Mouse (Mus musculus): Measurements from ENCODE around the gene Mon1a. TPM values are rescaled to one million over a fixed set of nuclear protein-coding genes. Genes with fewer than 3 reads are reported as not detected.

Gene Mon1a
- total RNA-seq, 2 experiments from 2014 or later: 9.6 to 11.3 TPM

GRCm38 (mm10) chr9:107917895-107918608 is 30.1 kb downstream of the Mon1a start:
- intact Hi-C loops (cut with DNase I): no loop called here
- no peak overlapping the region for H3K27ac ChIP-seq
- H3K4me3 ChIP-seq: no peak overlapping the region
- DNase-seq: no peak
- TF ChIP-seq CTCF (IDR thresholded peaks at IDR 0.05): no peak

DNA sequence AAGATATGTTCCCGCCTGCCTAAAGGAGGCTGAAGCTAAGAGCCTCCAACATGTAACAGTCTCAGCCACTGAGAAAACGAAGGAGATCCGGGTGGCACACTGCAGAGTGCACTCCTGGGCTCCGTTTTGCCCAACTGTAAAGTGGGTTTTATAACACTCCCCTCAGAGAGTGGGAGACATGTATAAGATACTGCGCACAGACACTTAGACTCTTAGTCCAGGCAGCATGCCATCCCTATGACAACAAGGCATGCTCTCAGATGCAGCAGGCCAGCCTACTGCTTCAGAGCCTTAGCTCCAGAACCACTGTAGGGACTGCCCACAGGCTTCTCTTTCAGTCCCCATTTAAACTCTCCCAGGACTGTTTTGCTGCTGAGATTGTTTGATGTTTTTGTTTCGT is 30.9 kb downstream of the Mon1a start:
- no peak overlapping the region for H3K27ac ChIP-seq
- TF ChIP-seq CTCF (IDR thresholded peaks at IDR 0.05): no peak
- intact Hi-C loops (cut with DNase I): no loop called here
- DNase-seq: no peak
- no peak overlapping the region for H3K4me3 ChIP-seq

DNA sequence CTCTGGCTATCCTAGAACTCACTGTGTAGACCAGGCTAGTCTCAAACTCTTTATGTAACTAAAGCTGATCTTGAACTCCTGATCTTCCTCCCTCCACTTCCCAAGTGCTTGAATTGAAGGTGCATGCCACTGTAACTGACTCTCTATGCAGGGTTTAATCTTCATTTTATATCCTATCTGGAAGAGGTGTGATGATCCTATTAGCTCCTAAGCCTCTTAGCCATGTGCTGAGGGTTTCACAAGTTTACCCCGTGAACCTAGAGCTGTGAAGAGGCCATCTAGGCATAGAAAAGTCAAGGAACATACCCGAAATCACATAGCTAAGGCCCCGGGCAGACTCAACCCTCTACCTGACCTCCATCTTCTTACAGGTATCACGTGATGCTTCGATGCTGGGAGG is 31.5 kb downstream of the Mon1a start:
- no peak for TF ChIP-seq CTCF (IDR thresholded peaks at IDR 0.05)
- no peak overlapping the region for H3K4me3 ChIP-seq
- no peak for DNase-seq
- H3K27ac ChIP-seq: no peak overlapping the region
- intact Hi-C loops (cut with DNase I): no loop called here

DNA sequence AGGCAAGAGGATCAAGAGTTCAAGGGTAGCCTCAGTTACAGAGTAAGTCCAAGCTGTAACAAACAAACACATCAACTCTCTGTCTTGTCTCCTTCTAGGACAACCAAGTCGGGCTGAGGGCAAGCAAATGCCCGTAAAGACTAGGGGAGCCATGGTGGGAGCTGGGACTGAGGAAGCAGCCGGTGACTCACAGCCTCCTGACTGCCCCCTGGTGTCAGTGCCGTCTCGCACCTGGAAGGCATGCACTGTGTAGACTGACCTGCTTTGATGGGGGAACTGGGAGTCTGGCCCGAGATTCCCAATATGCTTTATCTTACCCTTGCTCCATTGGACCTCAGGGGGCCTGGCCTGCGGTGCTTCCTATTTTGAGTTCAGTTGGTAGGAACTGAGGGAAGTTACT is 35.1 kb downstream of the Mon1a start:
- intact Hi-C loops (cut with DNase I): no loop called here
- peak; percentile 48 for TF ChIP-seq CTCF (IDR thresholded peaks at IDR 0.05)
- peak; percentile 54 for DNase-seq
- no peak overlapping the region for H3K27ac ChIP-seq
- H3K4me3 ChIP-seq: no peak overlapping the region

DNA sequence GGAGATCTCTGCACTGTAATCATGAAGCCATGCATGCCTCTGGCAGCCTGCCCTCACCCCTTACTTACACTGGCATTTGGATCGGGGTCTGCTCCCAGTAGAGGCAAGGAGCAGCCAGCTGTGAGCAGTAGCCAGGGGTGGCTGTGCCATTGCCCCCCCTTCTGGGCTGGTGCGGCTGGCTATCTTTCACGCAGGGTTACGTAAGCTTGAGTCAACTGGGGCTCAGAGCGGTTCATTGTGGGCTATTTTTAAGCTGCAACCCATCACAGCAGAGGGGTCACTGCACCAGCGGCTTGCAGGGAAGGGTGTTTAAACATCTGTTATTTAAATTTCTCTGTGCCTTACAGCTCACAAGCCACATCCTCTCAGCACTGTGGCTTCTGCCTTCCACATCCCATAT is 36.0 kb downstream of the Mon1a start:
- H3K27ac ChIP-seq: peak overlapping the region; percentile 75
- H3K4me3 ChIP-seq: peak overlapping the region; percentile 40
- peak; percentile 78 for DNase-seq
- intact Hi-C loops (cut with DNase I): no loop called here
- no peak; the same call in 1 of the 2 replicates for TF ChIP-seq CTCF (IDR thresholded peaks at IDR 0.05)

- H3K4me3 ChIP-seq: no peak overlapping the region
- peak overlapping the region; percentile 75; the same call in 1 of the 2 replicates for H3K27ac ChIP-seq
- no peak for TF ChIP-seq CTCF (IDR thresholded peaks at IDR 0.05)
- DNase-seq: no peak
- intact Hi-C loops (cut with DNase I): no loop called here
Observed at GRCm38 (mm10) chr9:107925251-107925650, 37.3 kb downstream of the Mon1a start.

- intact Hi-C loops (cut with DNase I): no loop called here
- Histone ChIP-seq H3K4me3 (no peak overlapping the region), H3K27ac (no peak overlapping the region)
- no peak for TF ChIP-seq CTCF (IDR thresholded peaks at IDR 0.05)
- no peak for DNase-seq
Observed at GRCm38 (mm10) chr9:107926920-107927420, 39.0 kb downstream of the Mon1a start.

DNA sequence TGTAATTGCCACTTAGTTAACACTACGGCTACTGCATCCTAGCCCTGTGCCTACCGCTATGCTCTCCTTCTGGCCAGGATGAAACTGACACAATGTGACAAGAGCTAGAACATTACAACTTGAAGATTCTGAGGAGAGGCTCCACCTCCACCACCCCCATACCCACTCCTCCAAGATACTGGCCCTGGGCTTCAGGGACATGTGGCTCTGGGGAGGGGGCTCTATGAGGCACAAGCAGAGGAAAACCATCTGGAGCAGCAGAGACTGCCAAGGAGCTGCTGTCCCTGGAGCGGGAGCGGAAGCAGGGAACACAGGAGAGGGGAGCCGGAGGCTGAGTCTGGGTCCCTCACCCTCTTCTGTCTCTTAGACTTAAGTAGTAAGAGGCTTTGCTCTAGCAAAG is 39.8 kb downstream of the Mon1a start:
- no peak overlapping the region for H3K27ac ChIP-seq
- no peak for TF ChIP-seq CTCF (IDR thresholded peaks at IDR 0.05)
- no peak for DNase-seq
- intact Hi-C loops (cut with DNase I): no loop called here
- H3K4me3 ChIP-seq: no peak overlapping the region

DNA sequence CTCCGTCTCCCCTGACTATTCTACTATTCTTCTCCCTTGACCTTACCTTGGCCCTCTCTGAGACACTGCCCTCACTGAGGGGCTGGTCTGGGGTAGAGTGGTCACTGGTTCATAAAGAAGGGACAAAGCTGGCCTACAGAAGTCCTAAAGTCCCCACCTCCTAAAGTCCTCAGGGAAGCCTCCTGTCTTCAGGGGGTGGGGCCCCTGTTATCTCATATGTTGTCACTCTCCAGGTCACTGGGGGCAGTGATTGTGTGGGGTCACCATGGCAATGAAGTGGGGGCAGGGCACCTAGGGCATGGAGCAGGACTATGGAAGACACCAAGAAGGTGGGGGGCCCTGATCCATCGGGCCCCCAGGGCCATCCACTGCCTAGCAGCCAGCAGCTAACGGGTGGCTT is 40.2 kb downstream of the Mon1a start, which contains the start of gene Actl11:
Actl11 (plus strand) TSS at position 301 of the 400 bp plus-strand sequence.
- Histone ChIP-seq H3K4me3 (no peak within 1 kb of the TSS), H3K27ac (no peak within 1 kb of the TSS)
- intact Hi-C loops (cut with DNase I): no loop called here
- DNase-seq: no peak
- no peak for TF ChIP-seq CTCF (IDR thresholded peaks at IDR 0.05)

DNA sequence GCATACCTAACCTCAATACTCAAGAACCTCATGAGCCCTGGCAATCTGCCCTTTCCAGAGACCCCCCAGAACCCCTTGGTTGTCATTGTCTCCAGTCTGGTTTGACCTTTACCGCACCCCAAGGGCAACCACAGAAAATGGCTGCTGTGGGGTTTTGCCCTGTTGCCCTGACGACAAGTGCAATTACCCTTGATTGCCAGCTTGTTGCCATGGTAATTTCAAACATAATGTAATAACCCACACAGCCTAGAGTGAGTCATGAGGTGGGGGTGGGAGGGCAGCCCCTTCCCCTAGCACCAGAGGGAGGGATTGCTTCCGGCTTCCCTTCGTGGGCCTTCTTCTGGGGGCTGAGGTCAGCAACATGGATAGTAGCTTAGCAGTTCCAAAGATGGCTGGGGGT is 44.3 kb downstream of the Mon1a start:
- Histone ChIP-seq H3K4me3 (no peak overlapping the region), H3K27ac (no peak overlapping the region)
- intact Hi-C loops (cut with DNase I): no loop called here
- TF ChIP-seq CTCF (IDR thresholded peaks at IDR 0.05): no peak
- DNase-seq: no peak

DNA sequence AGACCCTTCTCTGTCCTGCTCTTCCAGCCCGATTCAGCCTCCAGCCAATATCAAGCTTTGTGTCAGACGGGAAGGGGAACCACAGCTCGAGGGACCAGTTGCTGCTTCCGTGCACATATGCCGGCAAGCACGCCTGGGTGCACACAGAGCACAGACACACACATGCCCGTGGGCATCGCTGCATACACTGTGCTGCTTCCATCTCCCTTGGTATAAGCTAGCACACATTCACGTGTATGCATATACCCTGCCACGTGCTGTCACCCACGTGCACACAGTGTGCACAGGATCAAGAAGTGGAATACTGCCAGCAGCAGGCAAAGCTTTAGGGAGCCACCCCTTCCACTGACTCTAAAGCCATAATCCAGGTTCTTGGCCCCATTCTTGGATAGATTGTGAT is 46.2 kb downstream of the Mon1a start:
- no peak overlapping the region for H3K4me3 ChIP-seq
- no peak overlapping the region for H3K27ac ChIP-seq
- no peak for TF ChIP-seq CTCF (IDR thresholded peaks at IDR 0.05)
- intact Hi-C loops (cut with DNase I): no loop called here
- DNase-seq: no peak

- Histone ChIP-seq H3K4me3 (peak within 1 kb of the TSS; percentile 67), H3K27ac (no peak within 1 kb of the TSS; the same call in 1 of the 2 replicates)
- no peak for DNase-seq
- intact Hi-C loops (cut with DNase I): no loop called here
- no peak for TF ChIP-seq CTCF (IDR thresholded peaks at IDR 0.05)
Observed at GRCm38 (mm10) chr9:107935374-107935773, 47.4 kb downstream of the Mon1a start, which contains the start of gene Camkv. Gene Camkv, plus strand, starts transcription at chr9:107935674.

GRCm38 (mm10) chr9:107935790-107936214 is 47.9 kb downstream of the Mon1a start:
- H3K4me3 ChIP-seq: peak overlapping the region; percentile 67
- no peak for TF ChIP-seq CTCF (IDR thresholded peaks at IDR 0.05)
- H3K27ac ChIP-seq: no peak overlapping the region; the same call in 1 of the 2 replicates
- intact Hi-C loops (cut with DNase I): no loop called here
- no peak for DNase-seq
